Mouse (Mus musculus): ENCODE results near the gene Oaz2. TPM values are rescaled to one million over a fixed set of nuclear protein-coding genes. Genes with fewer than 3 reads are reported as not detected.
"Not testable (repeated sequence)": the region's sequence is repeated elsewhere in the genome, so short reads cannot be mapped to it uniquely, and the experiment has no call there.

Gene Oaz2
- polyA plus RNA-seq, 1 experiment from 2014 or later: 231 TPM

DNA sequence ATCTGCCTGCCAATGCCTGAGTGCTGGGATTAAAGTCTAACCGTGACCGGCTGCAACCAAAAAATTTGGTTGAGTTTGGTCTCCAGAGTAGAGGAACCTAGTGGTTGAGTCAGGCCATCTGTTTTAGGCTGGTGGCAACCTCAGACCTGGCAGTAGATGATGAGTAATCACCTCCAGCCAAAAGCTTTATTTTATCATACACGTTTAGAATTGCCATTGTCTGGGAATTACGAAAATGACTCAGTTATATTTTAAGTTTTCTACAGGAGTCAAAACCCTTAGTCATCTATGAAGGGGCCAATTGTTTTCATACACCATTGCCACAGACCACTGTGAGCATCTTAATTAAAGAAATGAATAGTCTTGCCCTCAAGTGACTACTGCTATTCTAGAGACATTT, 30.9 kb upstream of the Oaz2 start:
- H3K4me1 ChIP-seq: no peaks in the 10 kb centered on the region
- H3K36me3 ChIP-seq: no peaks in the 10 kb centered on the region
- H3K27ac ChIP-seq: no peak overlapping the region
- no peak overlapping the region for H3K4me2 ChIP-seq
- H3K9ac ChIP-seq: no peak overlapping the region
- 80% methylated on average over 4 of the region's 4 CpGs for WGBS
- no peaks in the 10 kb centered on the region for H3K9me3 ChIP-seq
- H3K27me3 ChIP-seq (replicated peaks): no peaks in the 10 kb centered on the region
- no peak for ATAC-seq (ENCODE audit: insufficient read depth, low FRiP score, low read depth)
- H3K4me3 ChIP-seq (replicated peaks): no peak overlapping the region

DNA sequence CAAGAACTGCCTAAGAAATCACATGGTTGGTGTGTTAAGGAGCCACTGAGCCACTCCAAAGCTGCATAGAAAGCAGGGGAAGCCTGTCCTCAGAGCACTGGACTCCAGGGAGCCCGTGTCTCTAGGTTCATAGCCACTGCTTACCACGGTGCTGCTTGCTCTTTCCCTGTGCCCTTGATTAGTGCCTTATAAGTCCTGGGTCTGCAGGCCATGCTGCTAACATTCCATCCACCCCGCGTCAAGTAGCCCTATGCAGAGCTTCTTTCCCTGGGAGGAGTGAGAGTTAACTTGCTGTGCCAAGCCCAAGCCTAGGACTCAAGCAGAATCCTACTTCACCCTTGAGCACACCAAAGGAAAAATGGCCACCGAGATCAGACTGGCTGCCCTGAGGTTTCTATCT, 28.7 kb upstream of the Oaz2 start:
- no peak overlapping the region for H3K9ac ChIP-seq
- WGBS: 54% methylated on average over 5 of the region's 5 CpGs
- H3K4me3 ChIP-seq (replicated peaks): no peak overlapping the region
- H3K27me3 ChIP-seq (replicated peaks): no peaks in the 10 kb centered on the region
- H3K36me3 ChIP-seq: no peaks in the 10 kb centered on the region
- no peaks in the 10 kb centered on the region for H3K9me3 ChIP-seq
- no peak for ATAC-seq (ENCODE audit: insufficient read depth, low FRiP score, low read depth)
- H3K4me1 ChIP-seq: no peaks in the 10 kb centered on the region
- H3K4me2 ChIP-seq: no peak overlapping the region
- no peak overlapping the region for H3K27ac ChIP-seq

DNA sequence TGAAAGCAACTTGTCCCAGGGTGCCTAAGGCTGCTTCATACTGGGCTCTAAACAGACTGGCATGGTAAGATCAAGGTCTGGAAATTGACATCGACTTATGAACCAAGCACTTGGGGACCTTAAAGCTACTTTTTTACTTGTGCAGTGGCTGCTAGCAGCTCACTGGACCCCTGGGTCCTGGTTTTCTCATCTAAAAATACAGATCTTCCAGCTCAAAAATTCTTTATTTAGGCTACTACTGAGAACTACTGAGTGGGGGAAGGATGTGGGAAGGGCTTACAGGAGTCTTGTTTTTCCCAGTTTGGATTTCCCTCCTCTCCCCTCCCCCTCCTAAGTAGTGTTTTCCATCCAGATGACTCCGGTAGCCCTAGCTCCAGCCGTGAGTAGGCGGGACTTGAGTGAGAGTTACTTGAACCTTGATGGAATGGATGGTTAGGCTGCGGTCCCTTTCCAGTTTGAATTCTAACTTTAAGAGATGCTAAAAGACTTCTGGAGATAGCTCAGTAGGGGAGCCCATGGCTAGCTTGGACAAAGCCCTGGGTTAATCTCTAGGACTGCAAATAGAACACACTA, 26.9 kb upstream of the Oaz2 start:
- WGBS: 16% methylated on average over 5 of the region's 5 CpGs
- H3K9me3 ChIP-seq: no peaks in the 10 kb centered on the region
- no peak overlapping the region for H3K27ac ChIP-seq
- H3K4me3 ChIP-seq (replicated peaks): no peak overlapping the region
- H3K4me1 ChIP-seq: no peaks in the 10 kb centered on the region
- no peak overlapping the region for H3K9ac ChIP-seq
- H3K36me3 ChIP-seq: no peaks in the 10 kb centered on the region
- ATAC-seq (ENCODE audit: insufficient read depth, low FRiP score, low read depth): no peak
- H3K27me3 ChIP-seq (replicated peaks): no peaks in the 10 kb centered on the region
- no peak overlapping the region for H3K4me2 ChIP-seq

DNA sequence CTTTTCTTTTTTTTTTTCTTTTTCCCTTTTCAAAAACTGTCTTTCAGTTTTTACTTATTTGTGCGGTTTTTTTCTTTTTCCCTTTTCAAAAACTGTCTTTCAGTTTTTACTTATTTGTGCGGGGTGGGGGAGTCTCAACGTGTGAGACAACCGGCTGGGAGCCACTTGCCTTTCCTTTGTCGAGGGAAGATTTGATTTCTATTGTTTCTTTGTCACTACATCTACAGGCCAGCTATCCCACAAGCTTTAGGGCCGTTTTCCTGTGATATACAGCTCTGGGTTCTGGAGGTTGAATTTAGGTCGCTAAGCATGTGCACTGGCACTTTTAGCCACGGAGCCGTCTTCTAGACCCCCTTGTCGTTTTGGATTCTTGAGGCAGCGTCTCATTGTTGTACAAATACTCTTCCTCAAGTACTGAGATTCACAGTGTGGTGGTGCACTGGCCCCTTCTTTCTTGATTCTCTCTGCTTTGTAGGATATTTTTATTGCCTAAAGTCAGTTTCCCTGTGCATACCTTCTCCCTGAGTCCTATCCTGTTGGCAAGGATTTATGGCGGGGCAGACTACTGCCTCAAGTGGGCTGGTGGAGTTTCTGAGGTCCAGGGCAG, 26.3 kb upstream of the Oaz2 start:
- H3K4me2 ChIP-seq: no peak overlapping the region
- no peaks in the 10 kb centered on the region for H3K27me3 ChIP-seq (replicated peaks)
- H3K9me3 ChIP-seq: no peaks in the 10 kb centered on the region
- ATAC-seq (ENCODE audit: insufficient read depth, low FRiP score, low read depth): no peak
- WGBS: 26% methylated on average over 12 of the region's 12 CpGs
- H3K9ac ChIP-seq: no peak overlapping the region
- no peaks in the 10 kb centered on the region for H3K36me3 ChIP-seq
- no peaks in the 10 kb centered on the region for H3K4me1 ChIP-seq
- H3K4me3 ChIP-seq (replicated peaks): no peak overlapping the region
- no peak overlapping the region for H3K27ac ChIP-seq

DNA sequence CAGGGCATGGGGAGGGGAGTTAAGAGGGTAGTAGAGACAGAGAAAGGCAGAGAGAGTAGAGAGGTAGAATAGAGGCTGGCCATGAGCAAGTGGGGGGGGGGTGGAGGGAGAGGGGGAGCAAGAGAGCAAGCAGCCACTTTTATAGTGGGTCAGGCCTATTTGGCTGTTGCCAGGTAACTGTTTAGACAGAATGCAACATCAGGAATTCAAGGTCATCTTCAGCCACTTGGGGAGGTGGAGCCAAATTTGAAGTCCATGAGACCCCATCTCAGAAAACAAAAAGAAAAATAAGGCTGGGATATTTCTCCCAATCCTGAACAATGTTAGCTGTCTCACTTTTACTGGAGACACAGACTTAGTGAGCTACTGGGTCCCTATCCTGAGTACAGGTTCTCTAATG, 25.3 kb upstream of the Oaz2 start:
- Histone ChIP-seq H3K9me3 (no peaks in the 10 kb centered on the region), H3K4me3 (replicated peaks) (no peak overlapping the region), H3K27ac (no peak overlapping the region), H3K4me2 (no peak overlapping the region), H3K27me3 (replicated peaks) (no peaks in the 10 kb centered on the region), H3K36me3 (no peaks in the 10 kb centered on the region), H3K9ac (no peak overlapping the region), H3K4me1 (no peaks in the 10 kb centered on the region)
- no peak for ATAC-seq (ENCODE audit: insufficient read depth, low FRiP score, low read depth)

DNA sequence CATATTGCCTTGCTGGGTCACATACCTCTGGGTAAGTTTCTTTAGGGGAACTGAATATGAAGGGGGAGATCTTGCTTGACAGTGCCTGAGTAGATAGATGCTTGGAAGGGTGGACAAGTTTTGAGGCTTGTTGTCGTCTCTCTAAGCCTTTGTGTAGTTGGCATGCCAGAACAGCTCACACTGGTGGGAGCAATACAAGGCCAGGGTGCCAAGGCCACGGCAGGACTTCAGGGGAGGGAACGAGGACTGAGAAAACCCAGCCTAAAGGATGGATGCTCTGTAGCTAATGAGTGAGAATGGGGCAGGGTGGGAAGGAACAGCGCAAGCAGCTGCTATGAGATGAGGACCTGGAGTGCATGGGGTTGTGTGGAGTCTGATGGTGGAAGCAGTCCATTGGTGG, 22.8 kb upstream of the Oaz2 start:
- Histone ChIP-seq H3K4me2 (no peak overlapping the region), H3K9ac (no peak overlapping the region), H3K36me3 (no peaks in the 10 kb centered on the region), H3K9me3 (no peaks in the 10 kb centered on the region), H3K4me1 (peaks cover 2% of the 10 kb centered on the region), H3K27me3 (replicated peaks) (no peaks in the 10 kb centered on the region), H3K27ac (no peak overlapping the region), H3K4me3 (replicated peaks) (no peak overlapping the region)
- ATAC-seq (ENCODE audit: insufficient read depth, low FRiP score, low read depth): no peak
- 82% methylated on average over 4 of the region's 4 CpGs for WGBS

DNA sequence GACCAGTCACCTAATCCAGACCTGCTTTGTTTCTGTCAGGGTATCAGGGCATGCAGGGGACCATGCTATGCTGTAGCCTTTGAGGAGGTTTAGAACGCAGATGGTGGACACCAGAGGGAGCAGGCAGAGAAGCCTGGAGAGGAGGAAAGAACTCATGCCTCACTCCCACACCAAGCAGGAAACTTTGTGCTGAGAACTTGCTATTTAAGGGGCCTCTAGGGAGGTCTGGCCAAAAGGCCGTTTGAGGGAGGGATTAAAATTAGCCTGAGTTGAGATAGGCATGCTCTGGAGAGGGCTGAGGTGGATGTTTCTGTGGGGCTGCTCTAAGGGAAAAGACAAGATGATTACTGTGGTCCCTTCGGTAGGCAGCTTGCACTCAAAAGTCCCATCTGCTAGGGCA, 21.8 kb upstream of the Oaz2 start:
- Histone ChIP-seq H3K9me3 (no peaks in the 10 kb centered on the region), H3K36me3 (no peaks in the 10 kb centered on the region), H3K27ac (no peak overlapping the region), H3K27me3 (replicated peaks) (no peaks in the 10 kb centered on the region), H3K9ac (no peak overlapping the region), H3K4me3 (replicated peaks) (no peak overlapping the region), H3K4me1 (peaks cover 9% of the 10 kb centered on the region), H3K4me2 (no peak overlapping the region)
- ATAC-seq (ENCODE audit: insufficient read depth, low FRiP score, low read depth): no peak
- WGBS: 35% methylated on average over 3 of the region's 3 CpGs

DNA sequence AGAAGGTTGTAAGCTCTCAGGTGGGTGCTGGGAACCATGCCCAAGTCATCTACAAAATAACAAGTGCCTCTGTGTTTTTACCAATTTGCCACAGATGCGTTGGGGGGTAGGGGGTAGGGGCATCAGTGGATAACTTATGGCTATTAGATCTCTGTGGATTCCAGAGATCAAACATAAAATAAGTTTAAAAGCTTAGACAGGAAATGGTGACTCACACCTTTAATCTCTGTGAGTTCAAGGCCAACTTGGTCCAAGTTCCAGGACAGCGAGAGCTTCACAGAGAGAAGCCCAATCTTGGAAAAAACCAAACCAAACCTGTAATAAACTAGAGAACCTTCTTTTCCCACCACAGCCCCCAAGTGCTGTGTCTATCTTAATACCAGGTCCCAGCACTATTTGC, 21.0 kb upstream of the Oaz2 start:
- WGBS: 83% methylated on average over 2 of the region's 2 CpGs
- H3K4me1 ChIP-seq: peaks cover 9% of the 10 kb centered on the region
- H3K27ac ChIP-seq: no peak overlapping the region
- no peak overlapping the region for H3K9ac ChIP-seq
- H3K4me2 ChIP-seq: no peak overlapping the region
- H3K9me3 ChIP-seq: no peaks in the 10 kb centered on the region
- ATAC-seq (ENCODE audit: insufficient read depth, low FRiP score, low read depth): no peak
- no peaks in the 10 kb centered on the region for H3K36me3 ChIP-seq
- H3K27me3 ChIP-seq (replicated peaks): no peaks in the 10 kb centered on the region
- no peak overlapping the region for H3K4me3 ChIP-seq (replicated peaks)

DNA sequence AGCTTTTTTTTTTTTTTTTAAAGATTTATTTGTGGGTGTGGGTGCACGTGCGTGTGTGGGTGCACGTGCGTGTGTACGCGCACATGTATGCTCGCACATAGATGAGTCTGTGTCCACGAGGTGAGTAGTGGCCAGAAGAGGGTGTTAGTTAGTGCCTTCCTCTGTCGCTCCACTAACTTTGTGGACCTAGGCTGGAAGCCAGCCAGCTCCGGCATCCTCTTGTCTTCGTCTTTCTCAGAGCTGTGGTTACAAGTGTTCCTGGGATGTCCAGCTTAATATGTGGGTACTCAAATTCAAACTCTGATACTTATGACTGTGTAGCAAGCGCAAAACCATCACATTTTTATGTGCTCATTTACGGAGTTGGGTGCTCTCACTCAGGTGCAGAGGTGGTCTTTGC, 19.1 kb upstream of the Oaz2 start:
- H3K27ac ChIP-seq: no peak overlapping the region
- no peak overlapping the region for H3K9ac ChIP-seq
- no peak overlapping the region for H3K4me3 ChIP-seq (replicated peaks)
- ATAC-seq (ENCODE audit: insufficient read depth, low FRiP score, low read depth): no peak
- H3K4me2 ChIP-seq: no peak overlapping the region
- H3K27me3 ChIP-seq (replicated peaks): no peaks in the 10 kb centered on the region
- H3K36me3 ChIP-seq: no peaks in the 10 kb centered on the region
- 91% methylated on average over 13 of the region's 13 CpGs for WGBS
- H3K9me3 ChIP-seq: no peaks in the 10 kb centered on the region
- peaks cover 9% of the 10 kb centered on the region for H3K4me1 ChIP-seq

DNA sequence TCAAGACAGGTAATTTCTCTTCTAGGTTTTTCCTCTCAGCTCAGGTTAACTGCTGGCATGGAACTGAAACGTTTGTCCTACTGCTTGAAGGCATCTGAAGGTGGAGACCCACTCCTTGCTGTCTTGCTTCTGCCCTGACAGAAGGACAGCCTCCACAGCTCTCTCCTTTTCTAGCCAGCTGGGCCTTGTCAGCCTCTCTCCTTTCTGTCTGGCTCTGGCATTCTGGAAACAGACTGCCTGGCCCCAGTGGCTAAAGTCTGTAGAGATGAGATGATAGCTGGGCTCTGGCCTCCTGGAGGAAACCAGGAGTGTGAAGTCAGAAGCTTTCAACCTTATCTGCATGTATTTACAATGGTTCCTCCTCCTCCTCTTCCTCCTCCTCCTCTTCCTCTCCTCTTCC, 17.8 kb upstream of the Oaz2 start:
- no peak overlapping the region for H3K27ac ChIP-seq
- no peak overlapping the region for H3K9ac ChIP-seq
- no peak overlapping the region for H3K4me3 ChIP-seq (replicated peaks)
- H3K9me3 ChIP-seq: no peaks in the 10 kb centered on the region
- ATAC-seq (ENCODE audit: insufficient read depth, low FRiP score, low read depth): no peak
- H3K4me1 ChIP-seq: peaks cover 9% of the 10 kb centered on the region
- H3K27me3 ChIP-seq (replicated peaks): no peaks in the 10 kb centered on the region
- no peak overlapping the region for H3K4me2 ChIP-seq
- H3K36me3 ChIP-seq: no peaks in the 10 kb centered on the region
- WGBS: 29% methylated on average over 1 of the region's 1 CpGs

DNA sequence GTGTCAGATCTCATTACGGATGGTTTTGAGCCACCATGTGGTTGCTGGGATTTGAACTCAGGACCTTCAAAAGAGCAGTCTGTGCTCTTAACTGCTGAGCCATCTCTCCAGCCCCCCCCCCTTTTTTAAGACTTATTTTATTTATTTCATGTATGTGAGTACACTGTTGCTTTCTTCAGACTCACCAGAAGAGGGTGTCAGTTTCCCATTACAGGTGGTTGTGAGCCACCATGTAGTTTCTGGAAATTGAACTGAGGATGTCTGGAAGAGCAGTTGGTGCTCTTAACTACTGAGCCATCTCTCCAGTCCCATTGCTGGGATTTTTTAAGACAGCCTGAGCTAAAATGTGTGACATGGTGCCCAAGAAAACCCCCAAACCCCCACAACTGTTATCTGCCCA, 15.8 kb upstream of the Oaz2 start:
- not testable (repeated sequence) for H3K4me1 ChIP-seq; H3K9ac ChIP-seq; H3K4me2 ChIP-seq; H3K36me3 ChIP-seq; ATAC-seq (ENCODE audit: insufficient read depth, low FRiP score, low read depth); H3K27me3 ChIP-seq (replicated peaks); H3K4me3 ChIP-seq (replicated peaks); H3K9me3 ChIP-seq; H3K27ac ChIP-seq
- 89% methylated on average over 1 of the region's 1 CpGs for WGBS

DNA sequence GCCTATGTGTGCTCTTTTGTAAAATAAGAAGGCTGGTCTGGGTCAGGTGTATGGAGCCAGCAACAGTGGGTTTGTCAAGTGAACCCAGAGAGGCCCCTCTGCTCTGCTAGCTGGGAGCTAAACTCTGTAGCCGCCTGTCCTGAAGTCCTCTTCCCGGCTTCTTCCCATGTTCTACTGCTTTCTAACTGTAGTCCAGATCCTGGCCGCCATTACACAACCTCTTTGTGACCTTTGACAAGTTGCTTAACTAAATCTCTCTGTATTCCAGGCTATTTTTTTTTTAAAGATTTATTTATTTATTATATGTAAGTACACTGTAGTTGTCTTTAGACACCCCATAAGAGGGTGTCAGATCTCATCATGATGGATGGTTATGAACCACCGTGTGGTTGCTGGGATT, 14.1 kb upstream of the Oaz2 start:
- no peaks in the 10 kb centered on the region for H3K27me3 ChIP-seq (replicated peaks)
- peaks cover 9% of the 10 kb centered on the region for H3K4me1 ChIP-seq
- no peak for ATAC-seq (ENCODE audit: insufficient read depth, low FRiP score, low read depth)
- no peak overlapping the region for H3K9ac ChIP-seq
- no peak overlapping the region for H3K4me3 ChIP-seq (replicated peaks)
- WGBS: 90% methylated on average over 4 of the region's 4 CpGs
- no peak overlapping the region for H3K27ac ChIP-seq
- H3K9me3 ChIP-seq: no peaks in the 10 kb centered on the region
- H3K36me3 ChIP-seq: no peaks in the 10 kb centered on the region
- no peak overlapping the region for H3K4me2 ChIP-seq

DNA sequence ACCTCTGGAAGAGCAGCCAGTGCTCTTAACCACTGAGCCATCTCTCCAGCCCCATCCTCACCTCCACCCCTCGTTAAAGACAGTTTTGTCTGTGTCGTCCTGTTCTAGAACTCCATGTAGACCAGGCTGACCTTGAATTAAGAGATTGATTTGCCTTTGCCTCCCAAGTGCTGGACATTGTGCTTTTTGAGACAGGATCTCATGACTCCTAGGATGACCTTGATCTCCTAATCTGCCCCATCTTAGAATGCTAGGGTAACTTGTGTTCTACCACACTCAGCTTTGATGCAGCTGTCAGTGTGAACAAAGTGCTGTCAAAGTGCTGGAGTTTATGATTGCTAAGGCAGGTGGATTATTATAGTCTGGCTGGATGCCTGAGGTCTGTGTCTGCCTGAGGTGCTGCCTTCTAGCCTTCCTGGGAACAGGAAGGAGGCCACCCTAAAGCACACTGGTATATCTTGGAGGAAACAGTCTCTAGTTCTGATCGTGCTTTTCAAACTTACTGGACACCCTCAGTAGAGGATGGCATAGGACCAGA, 13.0 kb upstream of the Oaz2 start:
- no peak overlapping the region for H3K9ac ChIP-seq
- peaks cover 9% of the 10 kb centered on the region for H3K4me1 ChIP-seq
- H3K4me3 ChIP-seq (replicated peaks): no peak overlapping the region
- no peaks in the 10 kb centered on the region for H3K27me3 ChIP-seq (replicated peaks)
- no peak for ATAC-seq (ENCODE audit: insufficient read depth, low FRiP score, low read depth)
- 80% methylated on average over 3 of the region's 3 CpGs for WGBS
- H3K27ac ChIP-seq: no peak overlapping the region
- no peak overlapping the region for H3K4me2 ChIP-seq
- H3K36me3 ChIP-seq: no peaks in the 10 kb centered on the region
- no peaks in the 10 kb centered on the region for H3K9me3 ChIP-seq

Data from stomach, embryonic 15.5 days (tissue).